Mouse (Mus musculus): ENCODE data around the gene Ptges2.

DNA sequence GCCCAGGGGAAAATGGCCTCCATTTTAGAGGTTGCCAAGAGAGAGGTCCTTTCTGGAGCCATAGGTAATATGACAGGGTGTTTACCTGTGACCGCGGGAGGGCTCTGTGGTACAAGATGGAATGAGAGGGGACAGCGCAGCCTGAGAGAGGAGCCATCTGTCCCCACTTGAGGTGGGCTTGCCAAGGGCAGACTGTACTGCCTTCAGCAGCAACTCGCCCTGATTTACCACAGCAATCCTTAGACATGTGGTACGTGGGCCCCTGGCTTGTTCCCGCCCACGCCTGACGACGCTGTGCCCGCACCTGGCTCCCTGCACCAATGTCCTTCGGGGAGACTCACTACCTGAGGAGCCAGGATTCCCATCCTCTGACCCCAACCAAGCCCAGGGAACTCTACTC, 47.4 kb upstream of the Ptges2 start:
- TF ChIP-seq MEF2A (IDR thresholded peaks at IDR 0.05; ENCODE audit: borderline replicate concordance, low read depth, low read length) = no peak
- no peak for TF ChIP-seq RAD21 (IDR thresholded peaks at IDR 0.05; ENCODE audit: low read depth, low read length)
- TF ChIP-seq JUND (conservative IDR thresholded peaks at IDR 0.05; ENCODE audit: low read depth, low read length) = no peak
- no peak for TF ChIP-seq ZKSCAN1 (IDR thresholded peaks at IDR 0.05; ENCODE audit: borderline replicate concordance, low read depth, low read length)
- no peak for TF ChIP-seq POLR2A (IDR thresholded peaks at IDR 0.05; ENCODE audit: low read depth, low read length)
- no peak for TF ChIP-seq CTCF (conservative IDR thresholded peaks at IDR 0.05 in 1 of 2, IDR thresholded peaks at IDR 0.05 in 1 of 2; ENCODE audit: low read depth in 2 of 2, low read length in 2 of 2)
